Mouse (Mus musculus) myocyte (in vitro differentiated cells): ENCODE results near the gene Kcnk10. TPM values are rescaled to one million over a fixed set of nuclear protein-coding genes. Genes with fewer than 3 reads are reported as not detected.

ENCODE experiments used
- H3K27me3 ChIP-seq: one replicate; pipeline ENCODE4 v1.6.1; 2011; ENCODE audit not compliant: control insufficient read depth, insufficient read depth, insufficient read length
- H3K36me3 ChIP-seq: one replicate; pipeline ENCODE4 v1.6.1; 2011; ENCODE audit not compliant: control insufficient read depth, insufficient read depth
- H3K4me2 ChIP-seq: one replicate; pipeline ENCODE4 v1.6.1; 2011; ENCODE audit warnings: low read depth, control low read depth
- H3K4me3 ChIP-seq: one replicate; pipeline ENCODE4 v1.5.1; 2011; ENCODE audit warnings: mild to moderate bottlenecking, control low read depth, moderate library complexity
- H3K79me2 ChIP-seq: one replicate; pipeline ENCODE4 v1.6.1; 2011; ENCODE audit not compliant: control insufficient read depth, insufficient read depth
- H3ac ChIP-seq: one replicate; pipeline ENCODE4 v1.6.1; 2011; ENCODE audit not compliant: control insufficient read depth, insufficient read length
- CEBPB ChIP-seq: IDR thresholded peaks from 2 replicates; pipeline ENCODE4 v1.6.1; 2011; ENCODE audit warnings: mild to moderate bottlenecking, moderate library complexity; ENCODE audit not compliant: poor library complexity, insufficient read depth, severe bottlenecking
- E2F4 ChIP-seq: IDR thresholded peaks from one replicate; pipeline ENCODE4 v1.6.1; 2011; ENCODE audit warnings: mild to moderate bottlenecking, control low read depth, moderate library complexity; ENCODE audit not compliant: insufficient read depth
- MAX ChIP-seq: IDR thresholded peaks from one replicate; pipeline ENCODE4 v1.6.1; 2011; ENCODE audit warnings: low read depth, mild to moderate bottlenecking, control low read depth
- MYOD1 ChIP-seq, 3 experiments: IDR thresholded peaks; one replicate each; pipeline ENCODE4 v1.6.1; 2011; ENCODE audit warnings: control low read depth in 2 of 3, low read depth in 2 of 3, mild to moderate bottlenecking in 2 of 3, moderate library complexity in 1 of 3; ENCODE audit not compliant: insufficient read length in 2 of 3, control insufficient read depth in 1 of 3
- MYOG ChIP-seq, 3 experiments: IDR thresholded peaks; one replicate each; pipeline ENCODE4 v1.6.1; 2011; ENCODE audit warnings: control low read depth in 2 of 3, low read depth in 2 of 3, mild to moderate bottlenecking in 2 of 3; ENCODE audit not compliant: insufficient read length in 2 of 3, control insufficient read depth in 1 of 3, insufficient read depth in 1 of 3
- POLR2A ChIP-seq: IDR thresholded peaks from one replicate; pipeline ENCODE4 v1.6.1; 2011; ENCODE audit warnings: low read depth, mild to moderate bottlenecking, control low read depth, moderate library complexity; ENCODE audit not compliant: insufficient read length
- POLR2AphosphoS2 ChIP-seq: IDR thresholded peaks from one replicate; pipeline ENCODE4 v1.6.1; 2011; ENCODE audit warnings: low read depth, control low read depth; ENCODE audit not compliant: insufficient read length
- REST ChIP-seq: IDR thresholded peaks from one replicate; pipeline ENCODE4 v1.6.1; 2011; ENCODE audit warnings: mild to moderate bottlenecking, control low read depth, moderate library complexity; ENCODE audit not compliant: insufficient read depth, insufficient read length
- SRF ChIP-seq: IDR thresholded peaks from one replicate; pipeline ENCODE4 v1.6.1; 2011; ENCODE audit warnings: low read depth; ENCODE audit not compliant: control insufficient read depth, insufficient read length
- TCF12 ChIP-seq: IDR thresholded peaks from one replicate; pipeline ENCODE4 v1.6.1; 2011; ENCODE audit warnings: mild to moderate bottlenecking, control low read depth; ENCODE audit not compliant: poor library complexity, insufficient read depth, severe bottlenecking
- TCF3 ChIP-seq: IDR thresholded peaks from one replicate; pipeline ENCODE4 v1.6.1; 2011; ENCODE audit warnings: low read depth, control low read depth; ENCODE audit not compliant: insufficient read length
- USF1 ChIP-seq: IDR thresholded peaks from one replicate; pipeline ENCODE4 v1.6.1; 2011; ENCODE audit warnings: low read depth, mild to moderate bottlenecking, control low read depth, moderate library complexity
- polyA plus RNA-seq: library from polyadenylated mRNA; unstranded; fragments of >200 nt; fragmentation: generic; extraction: Trizol; gene quantifications from one replicate; pipeline ENCODE4 v1.2.1, GENCODE M21; 2012; ENCODE audit warnings: missing spikeins

The Kcnk10 gene
- polyA plus RNA-seq, 1 experiment = not detected

DNA sequence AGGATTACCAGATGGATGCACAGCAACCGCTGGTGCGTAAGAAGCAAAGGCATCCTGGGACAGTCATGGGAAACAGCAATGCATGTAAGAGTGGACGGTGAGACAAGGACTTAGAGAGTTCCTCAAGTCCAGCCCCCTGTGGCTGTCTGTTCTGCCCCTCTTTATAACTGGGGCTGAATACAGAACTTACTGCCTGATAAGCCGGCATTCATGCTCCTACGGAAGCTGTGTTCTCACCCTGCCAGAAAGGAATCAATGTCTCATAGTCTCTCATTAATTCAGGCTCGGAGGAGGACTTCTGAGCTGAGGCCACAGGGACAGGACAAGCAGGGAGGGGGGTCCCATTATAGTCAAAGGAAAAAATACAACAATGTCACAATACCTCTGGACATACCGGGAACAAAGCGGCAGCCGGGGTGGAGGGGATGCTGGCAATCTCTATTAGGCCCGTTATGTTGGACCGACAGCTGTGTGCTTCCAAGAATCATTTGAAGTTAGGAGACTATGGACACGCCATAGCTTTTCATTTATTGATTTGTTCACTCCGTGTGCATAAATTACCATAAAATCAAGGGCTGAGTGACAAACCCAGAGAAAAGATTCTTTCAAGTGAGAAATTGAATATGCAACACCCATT is 15.7 kb downstream of the Kcnk10 start:
- Histone ChIP-seq H3K79me2 (no peaks in the 10 kb centered on the region), H3K4me2 (no peak overlapping the region), H3K27me3 (peaks cover 14% of the 10 kb centered on the region), H3ac (no peak overlapping the region), H3K4me3 (no peak overlapping the region), H3K36me3 (no peaks in the 10 kb centered on the region)
- TF ChIP-seq POLR2A (no peak), MYOD1 (IDR thresholded peaks at IDR 0.05; ENCODE audit: control insufficient read depth in 1 of 3, insufficient read length in 2 of 3, low read depth in 2 of 3) (no peak)

DNA sequence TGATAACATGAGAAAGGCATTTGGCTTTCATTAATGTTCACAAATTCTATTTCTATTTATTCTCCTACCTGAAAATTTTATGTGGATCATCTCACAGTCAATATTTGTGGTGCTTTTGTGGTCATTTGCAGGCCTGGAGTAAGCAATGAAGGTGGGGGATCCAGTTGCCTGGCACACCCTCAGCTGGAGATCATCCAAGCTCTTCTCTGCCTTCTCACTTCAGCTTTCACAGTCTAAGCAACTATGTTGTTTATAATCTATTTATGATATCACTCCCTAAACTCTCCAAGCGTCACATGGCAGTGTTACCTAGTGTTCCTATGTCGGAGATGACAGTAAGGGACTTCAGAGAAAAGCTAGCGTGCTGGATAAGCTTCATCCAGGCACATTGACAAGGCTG is 18.1 kb downstream of the Kcnk10 start:
- no peaks in the 10 kb centered on the region for H3K79me2 ChIP-seq

GRCm38 (mm10) chr12:98557013-98557677 is 21.0 kb downstream of the Kcnk10 start:
- Histone ChIP-seq H3K79me2 (no peaks in the 10 kb centered on the region), H3K4me2 (peak overlapping the region; percentile 61), H3ac (no peak overlapping the region), H3K4me3 (no peak overlapping the region), H3K36me3 (no peaks in the 10 kb centered on the region), H3K27me3 (no peaks in the 10 kb centered on the region)
- TF ChIP-seq MYOD1 (IDR thresholded peaks at IDR 0.05; ENCODE audit: control insufficient read depth in 1 of 3, insufficient read length in 2 of 3, low read depth in 2 of 3) = no peak
- no peak for TF ChIP-seq MYOG (IDR thresholded peaks at IDR 0.05; ENCODE audit: control insufficient read depth in 1 of 3, insufficient read depth in 1 of 3, insufficient read length in 2 of 3, low read depth in 2 of 3)
- TF ChIP-seq TCF3 = no peak
- peak; percentile 68; the same call in 1 of the 2 replicates for TF ChIP-seq CEBPB
- TF ChIP-seq USF1 = no peak
- no peak for TF ChIP-seq POLR2A

More for the DNA sequence above, 18.1 kb downstream of the Kcnk10 start:
- no peaks in the 10 kb centered on the region for H3K36me3 ChIP-seq
- H3K27me3 ChIP-seq = peaks cover 5% of the 10 kb centered on the region
- no peak overlapping the region for H3K4me3 ChIP-seq
- H3K4me2 ChIP-seq = no peak overlapping the region
- no peak overlapping the region for H3ac ChIP-seq
- TF ChIP-seq TCF3 (no peak), TCF12 (no peak)

DNA sequence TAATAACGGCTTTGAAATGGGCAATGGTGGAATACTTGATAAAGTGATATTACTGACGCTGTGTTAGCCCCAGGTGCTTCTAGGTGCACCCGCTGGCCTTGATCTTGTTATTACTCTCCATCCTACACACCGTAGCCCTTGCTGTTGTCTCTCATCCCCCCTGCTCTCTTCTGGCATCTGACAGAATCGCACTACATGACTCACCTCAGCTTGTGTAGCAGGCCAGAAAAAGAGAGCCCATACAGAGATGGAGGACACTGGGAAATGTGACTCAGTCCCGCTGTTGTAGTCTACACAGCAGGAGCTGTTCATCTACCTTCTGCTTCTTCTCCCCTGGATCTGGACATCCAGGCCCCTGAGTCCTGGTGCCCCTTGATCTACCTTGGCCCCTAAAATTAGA is 28.1 kb downstream of the Kcnk10 start:
- no peak overlapping the region for H3K4me3 ChIP-seq

DNA sequence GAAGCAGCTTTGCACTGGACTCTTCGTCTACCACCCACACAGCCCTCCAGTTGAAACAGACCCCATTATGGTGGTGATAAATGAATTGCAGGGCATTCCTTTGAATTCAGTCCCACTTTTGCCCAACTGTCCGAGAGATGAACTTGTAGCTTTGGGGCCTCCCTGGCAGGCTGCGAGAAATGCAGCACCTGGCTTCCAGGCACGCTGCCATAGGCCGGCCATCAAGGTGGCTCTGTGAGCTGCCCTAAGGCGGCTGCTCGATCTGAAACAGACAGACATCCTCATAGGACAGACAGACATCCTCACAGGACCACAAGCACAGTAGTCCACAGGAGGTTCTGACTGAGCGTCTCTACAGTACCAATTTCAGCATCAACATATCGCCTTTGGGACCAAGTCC is 30.0 kb downstream of the Kcnk10 start:
- no peaks in the 10 kb centered on the region for H3K27me3 ChIP-seq
- H3K4me3 ChIP-seq = no peak overlapping the region
- TF ChIP-seq SRF (no peak), REST (no peak), CEBPB (no peak), POLR2A (no peak), TCF12 (no peak), MAX (no peak), POLR2AphosphoS2 (no peak), E2F4 (no peak), MYOD1 (IDR thresholded peaks at IDR 0.05; ENCODE audit: control insufficient read depth in 1 of 3, insufficient read length in 2 of 3, low read depth in 2 of 3) (no peak), USF1 (no peak), MYOG (IDR thresholded peaks at IDR 0.05; ENCODE audit: control insufficient read depth in 1 of 3, insufficient read depth in 1 of 3, insufficient read length in 2 of 3, low read depth in 2 of 3) (no peak), TCF3 (no peak)
- no peaks in the 10 kb centered on the region for H3K36me3 ChIP-seq
- no peak overlapping the region for H3ac ChIP-seq
- H3K79me2 ChIP-seq = no peaks in the 10 kb centered on the region
- no peak overlapping the region for H3K4me2 ChIP-seq

More for the DNA sequence above, 28.1 kb downstream of the Kcnk10 start:
- no peak overlapping the region for H3ac ChIP-seq
- H3K36me3 ChIP-seq = no peaks in the 10 kb centered on the region
- no peak for TF ChIP-seq TCF3
- H3K79me2 ChIP-seq = no peaks in the 10 kb centered on the region
- no peaks in the 10 kb centered on the region for H3K27me3 ChIP-seq
- H3K4me2 ChIP-seq = no peak overlapping the region

DNA sequence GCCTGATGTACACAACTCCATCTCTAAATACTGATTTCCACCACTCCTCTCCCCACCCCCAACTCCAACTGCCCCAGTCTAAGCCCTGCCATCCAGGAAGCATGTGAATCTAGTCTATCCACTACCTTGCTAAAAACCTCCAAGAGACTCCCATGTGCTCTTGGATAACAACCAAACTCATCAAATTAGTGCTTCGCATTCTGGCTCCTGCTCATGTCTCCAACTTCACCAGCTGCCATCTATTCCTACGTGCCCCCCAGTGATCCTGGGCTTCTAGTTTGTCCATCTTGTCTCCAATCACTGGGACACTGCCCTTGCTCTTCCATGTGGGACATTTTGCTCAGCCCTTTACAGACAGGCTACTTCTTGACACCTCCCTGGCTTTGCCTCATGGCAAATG is 32.2 kb downstream of the Kcnk10 start:
- H3K79me2 ChIP-seq = no peaks in the 10 kb centered on the region
- H3K4me3 ChIP-seq = no peak overlapping the region
- TF ChIP-seq TCF3 = no peak
- TF ChIP-seq POLR2AphosphoS2 = no peak
- no peak for TF ChIP-seq CEBPB
- TF ChIP-seq MYOG (IDR thresholded peaks at IDR 0.05; ENCODE audit: control insufficient read depth in 1 of 3, insufficient read depth in 1 of 3, insufficient read length in 2 of 3, low read depth in 2 of 3) = no peak
- no peak for TF ChIP-seq REST
- no peak for TF ChIP-seq E2F4
- no peak for TF ChIP-seq POLR2A
- no peak for TF ChIP-seq MAX
- no peak for TF ChIP-seq TCF12
- TF ChIP-seq SRF = no peak
- TF ChIP-seq USF1 = no peak
- no peak for TF ChIP-seq MYOD1 (IDR thresholded peaks at IDR 0.05; ENCODE audit: control insufficient read depth in 1 of 3, insufficient read length in 2 of 3, low read depth in 2 of 3)
- no peak overlapping the region for H3ac ChIP-seq
- H3K36me3 ChIP-seq = no peaks in the 10 kb centered on the region
- H3K27me3 ChIP-seq = no peaks in the 10 kb centered on the region
- no peak overlapping the region for H3K4me2 ChIP-seq
